Mouse (Mus musculus) bone marrow, adult 2 months (tissue): Measurements from ENCODE around the gene Negr1.

ENCODE experiments used
- CTCF ChIP-seq: fragments of 200-500 bp; IDR thresholded peaks from 2 replicates; pipeline ENCODE4 v1.5.1; 2011; ENCODE audit warnings: low read length, control low read depth; ENCODE audit not compliant: control insufficient read depth, insufficient read depth
- POLR2A ChIP-seq: fragments of 200-500 bp; IDR thresholded peaks from 2 replicates; pipeline ENCODE4 v1.6.1; 2011; ENCODE audit warnings: low read depth, mild to moderate bottlenecking, control low read depth, low read length, borderline replicate concordance; ENCODE audit not compliant: control insufficient read depth

DNA sequence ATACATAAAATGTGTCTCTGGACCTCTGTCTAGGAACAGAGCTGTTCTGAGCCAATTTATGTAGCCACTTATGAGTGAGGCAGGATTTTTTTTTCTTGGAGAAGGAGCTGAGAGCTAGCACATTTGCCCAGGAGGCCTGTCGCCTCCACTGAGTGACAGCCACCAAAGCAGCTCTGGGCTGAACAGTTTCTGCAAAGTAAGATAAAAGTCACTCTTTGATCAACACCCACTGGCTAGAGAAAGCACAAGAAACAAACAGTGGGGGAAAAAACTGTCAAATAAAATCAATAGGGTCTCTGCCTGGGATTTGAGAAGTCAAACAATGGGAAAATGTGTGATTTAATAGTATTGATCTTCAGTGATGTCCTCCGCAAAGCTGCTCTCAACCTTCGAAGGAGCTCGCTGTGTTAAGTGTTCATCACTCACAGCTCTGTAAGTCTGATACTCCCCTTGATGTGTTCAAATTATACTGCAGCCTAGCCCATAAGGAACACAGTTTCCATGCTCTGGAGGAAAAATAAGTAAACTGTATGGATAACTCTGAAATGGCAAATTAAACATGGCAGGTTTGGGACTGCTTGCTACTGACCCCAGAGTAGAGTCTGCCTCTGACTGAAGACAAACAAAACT is 470.0 kb downstream of the Negr1 start:
- TF ChIP-seq CTCF, result no peak
- TF ChIP-seq POLR2A, result no peak
